Mouse (Mus musculus): Measurements from ENCODE around the gene Lrp2. TPM values are rescaled to one million over a fixed set of nuclear protein-coding genes. Genes with fewer than 3 reads are reported as not detected.

Lrp2 gene
- polyA plus RNA-seq, 1 experiment from 2014 or later, result 2.9 TPM

- WGBS, result 92% methylated on average over 7 of the region's 7 CpGs
- Histone ChIP-seq H3K4me3 (replicated peaks; ENCODE audit: low read depth, low read length) (no peak overlapping the region), H3K27me3 (ENCODE audit: control insufficient read depth, insufficient read depth, low read length) (no peaks in the 10 kb centered on the region), H3K36me3 (ENCODE audit: control insufficient read depth, insufficient read depth, low read length) (no peaks in the 10 kb centered on the region; the same call in 1 of the 2 replicates), H3K27ac (replicated peaks; ENCODE audit: low read depth, low read length) (no peak overlapping the region), H3K9ac (replicated peaks; ENCODE audit: low read length) (no peak overlapping the region), H3K9me3 (ENCODE audit: control insufficient read depth, low read length) (no peaks in the 10 kb centered on the region), H3K4me2 (ENCODE audit: low read length) (no peak overlapping the region), H3K4me1 (ENCODE audit: control insufficient read depth, insufficient read depth, low read length) (no peaks in the 10 kb centered on the region)
- no peak for DNase-seq
- no peak for ATAC-seq (ENCODE audit: low FRiP score, low TSS enrichment)
Observed at GRCm38 (mm10) chr2:69518307-69518706, 67.6 kb downstream of the Lrp2 start.

DNA sequence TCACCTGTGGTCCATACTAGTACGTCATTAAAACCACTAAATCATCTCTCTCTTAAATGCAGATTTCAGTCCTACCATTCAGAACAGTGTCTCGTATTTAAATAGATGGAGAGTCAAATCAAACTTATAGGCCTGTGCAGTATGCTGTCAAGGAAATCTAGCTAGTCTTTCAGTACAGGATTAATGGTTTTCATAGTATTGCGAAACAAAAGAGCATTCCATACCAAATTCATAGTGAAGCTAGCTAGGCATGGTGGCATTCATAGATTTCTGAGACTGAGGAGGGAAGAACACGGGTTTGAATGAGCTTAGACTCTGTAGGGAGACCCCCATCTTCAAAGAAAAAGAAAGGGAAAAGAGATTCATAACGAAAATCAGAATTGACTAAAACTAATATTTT lies 74.1 kb downstream of the Lrp2 start:
- 86% methylated on average over 5 of the region's 5 CpGs for WGBS
- Histone ChIP-seq H3K9ac (replicated peaks; ENCODE audit: low read length) (no peak overlapping the region), H3K4me3 (replicated peaks; ENCODE audit: low read depth, low read length) (no peak overlapping the region), H3K4me1 (ENCODE audit: control insufficient read depth, insufficient read depth, low read length) (no peaks in the 10 kb centered on the region), H3K27ac (replicated peaks; ENCODE audit: low read depth, low read length) (no peak overlapping the region), H3K27me3 (ENCODE audit: control insufficient read depth, insufficient read depth, low read length) (no peaks in the 10 kb centered on the region), H3K4me2 (ENCODE audit: low read length) (no peak overlapping the region), H3K36me3 (ENCODE audit: control insufficient read depth, insufficient read depth, low read length) (no peaks in the 10 kb centered on the region), H3K9me3 (ENCODE audit: control insufficient read depth, low read length) (no peaks in the 10 kb centered on the region)
- no peak for ATAC-seq (ENCODE audit: low FRiP score, low TSS enrichment)
- DNase-seq, result no peak

- Histone ChIP-seq H3K27ac (replicated peaks; ENCODE audit: low read depth, low read length) (no peak overlapping the region), H3K9me3 (ENCODE audit: control insufficient read depth, low read length) (no peaks in the 10 kb centered on the region), H3K4me3 (replicated peaks; ENCODE audit: low read depth, low read length) (no peak overlapping the region), H3K4me1 (ENCODE audit: control insufficient read depth, insufficient read depth, low read length) (no peaks in the 10 kb centered on the region), H3K4me2 (ENCODE audit: low read length) (no peak overlapping the region), H3K27me3 (ENCODE audit: control insufficient read depth, insufficient read depth, low read length) (no peaks in the 10 kb centered on the region), H3K36me3 (ENCODE audit: control insufficient read depth, insufficient read depth, low read length) (no peaks in the 10 kb centered on the region), H3K9ac (replicated peaks; ENCODE audit: low read length) (no peak overlapping the region)
- ATAC-seq (ENCODE audit: low FRiP score, low TSS enrichment) (no peak), DNase-seq (no peak)
- WGBS, result 93% methylated on average over 9 of the region's 9 CpGs
Observed at GRCm38 (mm10) chr2:69500357-69500756, 85.5 kb downstream of the Lrp2 start.

GRCm38 (mm10) chr2:69493130-69493529 lies 92.7 kb downstream of the Lrp2 start:
- Histone ChIP-seq H3K4me2 (ENCODE audit: low read length) (no peak overlapping the region), H3K27me3 (ENCODE audit: control insufficient read depth, insufficient read depth, low read length) (no peaks in the 10 kb centered on the region), H3K9me3 (ENCODE audit: control insufficient read depth, low read length) (no peaks in the 10 kb centered on the region), H3K4me1 (ENCODE audit: control insufficient read depth, insufficient read depth, low read length) (no peaks in the 10 kb centered on the region), H3K36me3 (ENCODE audit: control insufficient read depth, insufficient read depth, low read length) (peaks cover 4% of the 10 kb centered on the region; the same call in 1 of the 2 replicates), H3K27ac (replicated peaks; ENCODE audit: low read depth, low read length) (no peak overlapping the region), H3K4me3 (replicated peaks; ENCODE audit: low read depth, low read length) (no peak overlapping the region), H3K9ac (replicated peaks; ENCODE audit: low read length) (no peak overlapping the region)
- DNase-seq (peak; percentile 59), ATAC-seq (ENCODE audit: low FRiP score, low TSS enrichment) (no peak)
- WGBS, result 94% methylated on average over 4 of the region's 4 CpGs

DNA sequence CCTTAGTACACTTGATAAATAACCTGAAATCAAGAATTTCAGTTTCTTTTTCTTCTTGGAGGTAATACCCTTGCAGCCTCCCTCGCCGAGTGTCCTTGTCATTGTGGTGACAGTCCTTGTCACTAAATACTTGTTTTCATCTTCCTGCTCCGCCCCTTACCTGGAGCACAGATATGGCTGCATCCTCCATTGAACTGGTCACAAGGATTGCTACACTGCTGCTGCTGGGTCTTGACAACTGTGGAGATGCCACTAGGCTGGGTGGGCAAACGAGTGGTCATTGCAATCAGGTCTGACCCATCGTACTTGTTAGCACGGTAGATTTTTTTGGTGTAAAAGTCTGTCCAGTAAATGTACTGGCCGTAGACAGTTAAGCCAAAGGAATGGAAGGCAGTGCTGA lies 104.9 kb downstream of the Lrp2 start:
- Histone ChIP-seq H3K4me3 (replicated peaks; ENCODE audit: low read depth, low read length) (no peak overlapping the region), H3K4me1 (ENCODE audit: control insufficient read depth, insufficient read depth, low read length) (no peaks in the 10 kb centered on the region), H3K27me3 (ENCODE audit: control insufficient read depth, insufficient read depth, low read length) (no peaks in the 10 kb centered on the region), H3K27ac (replicated peaks; ENCODE audit: low read depth, low read length) (no peak overlapping the region), H3K9me3 (ENCODE audit: control insufficient read depth, low read length) (no peaks in the 10 kb centered on the region), H3K9ac (replicated peaks; ENCODE audit: low read length) (no peak overlapping the region), H3K4me2 (ENCODE audit: low read length) (no peak overlapping the region), H3K36me3 (ENCODE audit: control insufficient read depth, insufficient read depth, low read length) (peaks cover 6% of the 10 kb centered on the region; the same call in 1 of the 2 replicates)
- DNase-seq (no peak), ATAC-seq (ENCODE audit: low FRiP score, low TSS enrichment) (no peak)
- WGBS, result 94% methylated on average over 7 of the region's 7 CpGs

GRCm38 (mm10) chr2:69479859-69480258 lies 106.0 kb downstream of the Lrp2 start:
- Histone ChIP-seq H3K27me3 (ENCODE audit: control insufficient read depth, insufficient read depth, low read length) (no peaks in the 10 kb centered on the region), H3K4me2 (ENCODE audit: low read length) (no peak overlapping the region), H3K9ac (replicated peaks; ENCODE audit: low read length) (no peak overlapping the region), H3K4me3 (replicated peaks; ENCODE audit: low read depth, low read length) (no peak overlapping the region), H3K36me3 (ENCODE audit: control insufficient read depth, insufficient read depth, low read length) (peaks cover 6% of the 10 kb centered on the region; the same call in 1 of the 2 replicates), H3K9me3 (ENCODE audit: control insufficient read depth, low read length) (no peaks in the 10 kb centered on the region), H3K4me1 (ENCODE audit: control insufficient read depth, insufficient read depth, low read length) (no peaks in the 10 kb centered on the region), H3K27ac (replicated peaks; ENCODE audit: low read depth, low read length) (no peak overlapping the region)
- 90% methylated on average over 7 of the region's 7 CpGs for whole genome bisulfite sequencing
- no peak for DNase-seq
- ATAC-seq (ENCODE audit: low FRiP score, low TSS enrichment), result no peak

DNA sequence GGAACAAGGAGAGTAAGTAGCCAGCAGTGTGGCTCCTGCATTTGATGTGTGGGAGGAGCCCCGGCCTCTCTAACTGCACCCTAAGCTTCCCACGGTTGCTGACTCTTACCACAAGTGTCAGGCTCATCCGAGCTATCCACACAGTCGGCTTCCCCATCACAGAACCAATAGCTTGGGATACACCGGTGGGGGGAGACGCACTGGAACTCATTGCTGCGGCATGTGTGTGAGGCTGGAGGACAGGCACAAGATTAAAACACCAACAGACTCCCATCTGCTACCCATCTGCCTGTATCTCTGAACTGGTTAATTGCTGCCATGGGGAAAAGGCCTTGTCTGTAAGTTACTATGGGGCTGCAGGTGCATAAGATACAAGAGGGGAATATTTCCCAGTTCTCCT lies 109.0 kb downstream of the Lrp2 start:
- Histone ChIP-seq H3K4me1 (ENCODE audit: control insufficient read depth, insufficient read depth, low read length) (no peaks in the 10 kb centered on the region), H3K27me3 (ENCODE audit: control insufficient read depth, insufficient read depth, low read length) (no peaks in the 10 kb centered on the region), H3K4me3 (replicated peaks; ENCODE audit: low read depth, low read length) (no peak overlapping the region), H3K9me3 (ENCODE audit: control insufficient read depth, low read length) (no peaks in the 10 kb centered on the region), H3K4me2 (ENCODE audit: low read length) (no peak overlapping the region), H3K9ac (replicated peaks; ENCODE audit: low read length) (no peak overlapping the region), H3K36me3 (ENCODE audit: control insufficient read depth, insufficient read depth, low read length) (no peaks in the 10 kb centered on the region; the same call in 1 of the 2 replicates), H3K27ac (replicated peaks; ENCODE audit: low read depth, low read length) (no peak overlapping the region)
- no peak for DNase-seq
- 90% methylated on average over 7 of the region's 7 CpGs for WGBS
- ATAC-seq (ENCODE audit: low FRiP score, low TSS enrichment), result no peak

GRCm38 (mm10) chr2:69475177-69475576 lies 110.7 kb downstream of the Lrp2 start:
- no peaks in the 10 kb centered on the region for H3K9me3 ChIP-seq (ENCODE audit: control insufficient read depth, low read length)
- no peak overlapping the region for H3K27ac ChIP-seq (replicated peaks; ENCODE audit: low read depth, low read length)
- no peaks in the 10 kb centered on the region for H3K4me1 ChIP-seq (ENCODE audit: control insufficient read depth, insufficient read depth, low read length)
- DNase-seq (no peak), ATAC-seq (ENCODE audit: low FRiP score, low TSS enrichment) (no peak)
- H3K9ac ChIP-seq (replicated peaks; ENCODE audit: low read length), result no peak overlapping the region
- H3K36me3 ChIP-seq (ENCODE audit: control insufficient read depth, insufficient read depth, low read length), result no peaks in the 10 kb centered on the region; the same call in 1 of the 2 replicates
- no peak overlapping the region for H3K4me2 ChIP-seq (ENCODE audit: low read length)
- H3K4me3 ChIP-seq (replicated peaks; ENCODE audit: low read depth, low read length), result no peak overlapping the region
- 92% methylated on average over 9 of the region's 9 CpGs for WGBS
- H3K27me3 ChIP-seq (ENCODE audit: control insufficient read depth, insufficient read depth, low read length), result no peaks in the 10 kb centered on the region

GRCm38 (mm10) chr2:69471837-69472236 lies 114.0 kb downstream of the Lrp2 start:
- no peak overlapping the region for H3K4me2 ChIP-seq (ENCODE audit: low read length)
- H3K4me3 ChIP-seq (replicated peaks; ENCODE audit: low read depth, low read length), result no peak overlapping the region
- H3K36me3 ChIP-seq (ENCODE audit: control insufficient read depth, insufficient read depth, low read length), result no peaks in the 10 kb centered on the region; the same call in 1 of the 2 replicates
- H3K4me1 ChIP-seq (ENCODE audit: control insufficient read depth, insufficient read depth, low read length), result no peaks in the 10 kb centered on the region
- DNase-seq, result peak; percentile 6
- H3K9me3 ChIP-seq (ENCODE audit: control insufficient read depth, low read length), result no peaks in the 10 kb centered on the region
- no peak overlapping the region for H3K27ac ChIP-seq (replicated peaks; ENCODE audit: low read depth, low read length)
- H3K27me3 ChIP-seq (ENCODE audit: control insufficient read depth, insufficient read depth, low read length), result no peaks in the 10 kb centered on the region
- ATAC-seq (ENCODE audit: low FRiP score, low TSS enrichment), result no peak
- H3K9ac ChIP-seq (replicated peaks; ENCODE audit: low read length), result no peak overlapping the region
- 94% methylated on average over 4 of the region's 4 CpGs for WGBS

Measured in midbrain, embryonic 14.5 days (tissue).